Mouse (Mus musculus): Measurements from ENCODE around the gene Jak1. TPM values are rescaled to one million over a fixed set of nuclear protein-coding genes. Genes with fewer than 3 reads are reported as not detected.

The Jak1 gene
- polyA plus RNA-seq, 1 experiment from 2014 or later: 65.1 TPM

DNA sequence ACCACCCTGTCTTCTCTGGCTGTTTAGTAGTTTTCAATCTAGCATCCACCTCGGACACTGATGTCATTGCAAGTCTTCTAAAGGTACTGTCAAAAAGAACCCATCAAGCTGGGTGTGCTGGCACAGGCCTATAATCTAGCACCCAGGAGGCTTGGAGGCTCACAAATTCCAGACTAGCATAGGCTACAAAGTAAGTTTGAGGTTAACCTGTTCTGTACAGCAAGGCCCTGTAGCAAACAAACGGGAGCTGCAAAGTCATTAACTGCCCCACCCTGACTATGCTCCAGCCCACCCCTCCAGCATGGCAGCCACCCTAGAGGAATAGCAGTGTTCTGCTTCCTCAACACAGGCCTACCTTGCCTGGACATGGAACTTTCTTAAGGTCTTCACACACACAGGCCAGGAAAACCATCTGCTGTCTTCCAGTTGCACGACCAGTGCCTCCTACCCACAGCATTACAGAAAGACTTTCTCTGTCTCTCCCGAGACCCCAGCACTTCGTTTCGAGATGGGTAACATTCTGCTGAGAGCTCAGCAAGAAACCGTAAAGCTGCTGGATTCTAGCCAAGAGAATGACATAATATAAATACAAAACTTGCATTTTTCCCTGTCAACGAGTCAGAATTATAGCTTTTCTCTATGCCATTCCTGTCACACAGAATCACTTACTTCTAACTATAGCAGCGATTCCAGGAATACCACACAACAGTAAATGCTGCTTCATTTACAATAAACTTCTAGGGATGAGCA lies 67.5 kb downstream of the Jak1 start:
- no peaks in the 10 kb centered on the region for H3K27me3 ChIP-seq (ENCODE audit: control insufficient read depth, insufficient read depth, low read length)
- H3K4me2 ChIP-seq: no peak overlapping the region
- no peaks in the 10 kb centered on the region for H3K9me3 ChIP-seq (replicated peaks; ENCODE audit: control insufficient read depth, low read length)
- peaks cover 14% of the 10 kb centered on the region for H3K4me1 ChIP-seq (ENCODE audit: control insufficient read depth, insufficient read depth, low read length)
- no peak for ATAC-seq (replicated peaks; ENCODE audit: insufficient number of reproducible peaks, low FRiP score, low TSS enrichment)
- H3K36me3 ChIP-seq (ENCODE audit: control insufficient read depth, insufficient read depth, low read length): no peaks in the 10 kb centered on the region
- 72% methylated on average over 9 of the region's 9 CpGs for WGBS (ENCODE audit: insufficient replicate concordance)
- H3K4me3 ChIP-seq (ENCODE audit: low read depth, low read length): no peak overlapping the region
- no peak overlapping the region for H3K9ac ChIP-seq (ENCODE audit: low read depth, low read length)
- H3K27ac ChIP-seq (ENCODE audit: low read depth, low read length): no peak overlapping the region

DNA sequence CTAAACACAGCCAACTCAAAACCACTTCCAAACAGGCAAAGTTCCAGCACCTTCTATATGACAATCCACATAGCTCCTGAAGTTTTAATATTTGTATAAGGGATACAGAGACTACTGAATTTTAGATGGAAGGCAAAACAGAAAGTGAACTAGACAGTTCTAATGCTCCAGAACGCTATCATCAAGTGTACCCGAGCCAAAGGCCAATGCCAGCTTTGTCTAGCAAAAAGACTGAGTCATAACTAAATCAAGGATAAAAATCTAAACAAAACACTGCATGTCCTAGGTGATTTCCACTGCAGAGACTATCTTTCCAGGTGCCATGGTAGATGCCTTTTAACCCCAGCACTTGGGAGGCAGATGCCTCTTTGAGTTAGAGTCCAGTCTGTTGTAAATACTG lies 68.7 kb downstream of the Jak1 start:
- no peaks in the 10 kb centered on the region for H3K27me3 ChIP-seq (ENCODE audit: control insufficient read depth, insufficient read depth, low read length)
- no peak for ATAC-seq (replicated peaks; ENCODE audit: insufficient number of reproducible peaks, low FRiP score, low TSS enrichment)
- H3K36me3 ChIP-seq (ENCODE audit: control insufficient read depth, insufficient read depth, low read length): no peaks in the 10 kb centered on the region
- H3K4me3 ChIP-seq (ENCODE audit: low read depth, low read length): no peak overlapping the region
- no peak overlapping the region for H3K27ac ChIP-seq (ENCODE audit: low read depth, low read length)
- no peaks in the 10 kb centered on the region for H3K9me3 ChIP-seq (replicated peaks; ENCODE audit: control insufficient read depth, low read length)
- H3K4me2 ChIP-seq: no peak overlapping the region
- WGBS (ENCODE audit: insufficient replicate concordance): 72% methylated on average over 2 of the region's 2 CpGs
- no peak overlapping the region for H3K9ac ChIP-seq (ENCODE audit: low read depth, low read length)
- H3K4me1 ChIP-seq (ENCODE audit: control insufficient read depth, insufficient read depth, low read length): peaks cover 16% of the 10 kb centered on the region

DNA sequence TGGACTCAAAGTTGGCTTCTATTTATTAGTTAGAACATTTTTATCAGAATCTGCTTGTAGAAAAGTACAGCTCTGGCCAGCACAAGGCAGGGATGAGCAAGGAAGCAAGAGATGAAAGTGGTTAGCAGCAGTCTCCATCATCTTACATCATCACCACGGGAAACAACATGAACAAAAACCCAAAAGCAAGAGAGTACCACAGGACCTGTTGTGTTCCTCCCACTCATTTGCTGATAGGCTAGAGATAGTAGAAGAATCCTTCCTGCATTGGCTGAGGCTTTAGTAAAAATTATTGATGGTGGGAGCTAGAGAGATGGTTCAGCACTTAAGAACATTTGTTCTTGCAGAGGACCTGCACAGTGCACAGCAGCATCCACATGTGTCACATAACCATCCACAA lies 70.9 kb downstream of the Jak1 start:
- Histone ChIP-seq H3K27ac (ENCODE audit: low read depth, low read length) (no peak overlapping the region), H3K4me3 (ENCODE audit: low read depth, low read length) (no peak overlapping the region), H3K4me1 (ENCODE audit: control insufficient read depth, insufficient read depth, low read length) (peaks cover 16% of the 10 kb centered on the region), H3K4me2 (no peak overlapping the region), H3K9ac (ENCODE audit: low read depth, low read length) (no peak overlapping the region), H3K27me3 (ENCODE audit: control insufficient read depth, insufficient read depth, low read length) (no peaks in the 10 kb centered on the region), H3K9me3 (replicated peaks; ENCODE audit: control insufficient read depth, low read length) (no peaks in the 10 kb centered on the region), H3K36me3 (ENCODE audit: control insufficient read depth, insufficient read depth, low read length) (peaks cover 5% of the 10 kb centered on the region; the same call in 1 of the 2 replicates)
- ATAC-seq (replicated peaks; ENCODE audit: insufficient number of reproducible peaks, low FRiP score, low TSS enrichment): no peak
- 65% methylated on average over 1 of the region's 1 CpGs for WGBS (ENCODE audit: insufficient replicate concordance)

GRCm38 (mm10) chr4:101192241-101192976 lies 72.7 kb downstream of the Jak1 start:
- peaks cover 7% of the 10 kb centered on the region; the same call in 1 of the 2 replicates for H3K4me1 ChIP-seq (ENCODE audit: control insufficient read depth, insufficient read depth, low read length)
- ATAC-seq (replicated peaks; ENCODE audit: insufficient number of reproducible peaks, low FRiP score, low TSS enrichment): no peak
- no peaks in the 10 kb centered on the region for H3K27me3 ChIP-seq (ENCODE audit: control insufficient read depth, insufficient read depth, low read length)
- WGBS (ENCODE audit: insufficient replicate concordance): 77% methylated on average over 5 of the region's 5 CpGs
- H3K9ac ChIP-seq (ENCODE audit: low read depth, low read length): no peak overlapping the region
- H3K4me3 ChIP-seq (ENCODE audit: low read depth, low read length): no peak overlapping the region
- no peak overlapping the region for H3K27ac ChIP-seq (ENCODE audit: low read depth, low read length)
- H3K9me3 ChIP-seq (replicated peaks; ENCODE audit: control insufficient read depth, low read length): no peaks in the 10 kb centered on the region
- no peak overlapping the region for H3K4me2 ChIP-seq
- H3K36me3 ChIP-seq (ENCODE audit: control insufficient read depth, insufficient read depth, low read length): peaks cover 5% of the 10 kb centered on the region; the same call in 1 of the 2 replicates

GRCm38 (mm10) chr4:101187381-101187780 lies 77.7 kb downstream of the Jak1 start:
- no peak overlapping the region for H3K4me2 ChIP-seq
- peaks cover 5% of the 10 kb centered on the region; the same call in 1 of the 2 replicates for H3K4me1 ChIP-seq (ENCODE audit: control insufficient read depth, insufficient read depth, low read length)
- no peak overlapping the region for H3K4me3 ChIP-seq (ENCODE audit: low read depth, low read length)
- no peaks in the 10 kb centered on the region for H3K27me3 ChIP-seq (ENCODE audit: control insufficient read depth, insufficient read depth, low read length)
- H3K9ac ChIP-seq (ENCODE audit: low read depth, low read length): no peak overlapping the region
- no peaks in the 10 kb centered on the region for H3K9me3 ChIP-seq (replicated peaks; ENCODE audit: control insufficient read depth, low read length)
- ATAC-seq (replicated peaks; ENCODE audit: insufficient number of reproducible peaks, low FRiP score, low TSS enrichment): no peak
- H3K36me3 ChIP-seq (ENCODE audit: control insufficient read depth, insufficient read depth, low read length): peaks cover 5% of the 10 kb centered on the region; the same call in 1 of the 2 replicates
- WGBS (ENCODE audit: insufficient replicate concordance): 83% methylated on average over 4 of the region's 4 CpGs
- no peak overlapping the region for H3K27ac ChIP-seq (ENCODE audit: low read depth, low read length)

DNA sequence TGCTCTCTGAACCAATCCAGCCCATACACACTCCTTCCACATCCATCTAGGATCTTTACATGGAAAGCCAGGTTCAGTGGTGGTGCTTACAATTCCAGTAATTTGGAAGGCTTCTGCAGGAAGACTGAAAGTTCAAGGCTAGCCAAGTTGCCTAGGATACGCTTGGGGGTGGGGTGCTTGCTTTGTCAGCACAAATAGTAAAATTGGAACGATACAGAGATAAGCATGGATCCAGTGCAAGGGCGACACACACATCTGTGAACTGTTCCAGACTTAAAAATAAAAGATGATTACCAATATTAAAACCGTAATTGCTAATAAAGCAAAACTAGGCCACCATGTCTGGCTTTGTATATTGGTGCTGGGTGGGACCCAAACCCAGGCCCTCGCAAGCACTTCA lies 78.5 kb downstream of the Jak1 start:
- Histone ChIP-seq H3K9ac (ENCODE audit: low read depth, low read length) (no peak overlapping the region), H3K36me3 (ENCODE audit: control insufficient read depth, insufficient read depth, low read length) (peaks cover 5% of the 10 kb centered on the region; the same call in 1 of the 2 replicates), H3K4me3 (ENCODE audit: low read depth, low read length) (no peak overlapping the region), H3K4me1 (ENCODE audit: control insufficient read depth, insufficient read depth, low read length) (no peaks in the 10 kb centered on the region), H3K9me3 (replicated peaks; ENCODE audit: control insufficient read depth, low read length) (no peaks in the 10 kb centered on the region), H3K27me3 (ENCODE audit: control insufficient read depth, insufficient read depth, low read length) (no peaks in the 10 kb centered on the region), H3K27ac (ENCODE audit: low read depth, low read length) (no peak overlapping the region), H3K4me2 (no peak overlapping the region)
- 90% methylated on average over 5 of the region's 5 CpGs for WGBS (ENCODE audit: insufficient replicate concordance)
- ATAC-seq (replicated peaks; ENCODE audit: insufficient number of reproducible peaks, low FRiP score, low TSS enrichment): no peak

- no peak overlapping the region for H3K4me2 ChIP-seq
- 0 out of 2 replicates have a peak, but pooled peaks cover 6% of the 10 kb centered on the region for H3K4me1 ChIP-seq (ENCODE audit: control insufficient read depth, insufficient read depth, low read length)
- ATAC-seq (replicated peaks; ENCODE audit: insufficient number of reproducible peaks, low FRiP score, low TSS enrichment): no peak
- no peaks in the 10 kb centered on the region for H3K27me3 ChIP-seq (ENCODE audit: control insufficient read depth, insufficient read depth, low read length)
- no peak overlapping the region for H3K9ac ChIP-seq (ENCODE audit: low read depth, low read length)
- H3K9me3 ChIP-seq (replicated peaks; ENCODE audit: control insufficient read depth, low read length): no peaks in the 10 kb centered on the region
- no peak overlapping the region for H3K27ac ChIP-seq (ENCODE audit: low read depth, low read length)
- H3K36me3 ChIP-seq (ENCODE audit: control insufficient read depth, insufficient read depth, low read length): no peaks in the 10 kb centered on the region
- no peak overlapping the region for H3K4me3 ChIP-seq (ENCODE audit: low read depth, low read length)
- 59% methylated on average over 3 of the region's 3 CpGs for WGBS (ENCODE audit: insufficient replicate concordance)
These were observed 79.9 kb downstream of the Jak1 start for GRCm38 (mm10) chr4:101185216-101185615.

DNA sequence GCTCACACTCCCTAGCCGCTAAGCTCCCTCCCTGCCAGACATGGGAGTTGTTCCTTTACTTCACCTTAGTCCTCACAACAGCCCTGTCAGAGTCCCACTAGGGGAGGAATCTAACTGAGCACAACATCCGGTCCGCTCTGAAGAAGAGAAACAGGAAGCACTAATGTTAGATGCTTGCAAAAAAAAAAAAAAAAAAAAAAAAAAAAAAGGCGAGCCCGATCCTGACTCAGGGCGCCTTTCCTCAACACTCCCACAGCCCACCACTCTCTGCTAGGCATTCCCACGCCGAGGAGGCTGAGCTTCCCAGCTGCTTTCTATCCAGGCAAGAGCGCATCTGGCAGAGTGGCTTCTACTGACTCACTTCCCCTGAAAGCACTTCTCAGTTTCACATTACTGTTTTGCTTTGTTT lies 82.5 kb downstream of the Jak1 start:
- no peaks in the 10 kb centered on the region; the same call in 1 of the 2 replicates for H3K36me3 ChIP-seq (ENCODE audit: control insufficient read depth, insufficient read depth, low read length)
- ATAC-seq (replicated peaks; ENCODE audit: insufficient number of reproducible peaks, low FRiP score, low TSS enrichment): no peak; the same call in 1 of the 2 replicates

More for the DNA sequence above, 82.5 kb downstream of the Jak1 start:
- H3K4me1 ChIP-seq (ENCODE audit: control insufficient read depth, insufficient read depth, low read length): peaks cover 16% of the 10 kb centered on the region; the same call in 1 of the 2 replicates
- no peak overlapping the region for H3K9ac ChIP-seq (ENCODE audit: low read depth, low read length)
- 42% methylated on average over 9 of the region's 9 CpGs for WGBS (ENCODE audit: insufficient replicate concordance)
- no peaks in the 10 kb centered on the region for H3K9me3 ChIP-seq (replicated peaks; ENCODE audit: control insufficient read depth, low read length)
- no peak overlapping the region for H3K27ac ChIP-seq (ENCODE audit: low read depth, low read length)
- H3K4me2 ChIP-seq: no peak overlapping the region
- no peak overlapping the region for H3K4me3 ChIP-seq (ENCODE audit: low read depth, low read length)
- no peaks in the 10 kb centered on the region for H3K27me3 ChIP-seq (ENCODE audit: control insufficient read depth, insufficient read depth, low read length)

Measured in heart, embryonic 11.5 days (tissue).